Mouse (Mus musculus) testis, adult 2 months (tissue): ENCODE data around the gene Emc4.

ENCODE experiments used
- CTCF ChIP-seq: fragments of 200-500 bp; IDR thresholded peaks from 2 replicates; pipeline ENCODE4 v1.5.1; 2012; ENCODE audit warnings: low read depth, mild to moderate bottlenecking, inconsistent platforms, low read length, moderate library complexity; ENCODE audit not compliant: control insufficient read depth, insufficient read depth, insufficient replicate concordance
- POLR2A ChIP-seq: fragments of 200-500 bp; IDR thresholded peaks from 2 replicates; pipeline ENCODE4 v1.6.1; 2012; ENCODE audit warnings: low read depth, mild to moderate bottlenecking, inconsistent platforms, low read length, moderate library complexity; ENCODE audit not compliant: control insufficient read depth

DNA sequence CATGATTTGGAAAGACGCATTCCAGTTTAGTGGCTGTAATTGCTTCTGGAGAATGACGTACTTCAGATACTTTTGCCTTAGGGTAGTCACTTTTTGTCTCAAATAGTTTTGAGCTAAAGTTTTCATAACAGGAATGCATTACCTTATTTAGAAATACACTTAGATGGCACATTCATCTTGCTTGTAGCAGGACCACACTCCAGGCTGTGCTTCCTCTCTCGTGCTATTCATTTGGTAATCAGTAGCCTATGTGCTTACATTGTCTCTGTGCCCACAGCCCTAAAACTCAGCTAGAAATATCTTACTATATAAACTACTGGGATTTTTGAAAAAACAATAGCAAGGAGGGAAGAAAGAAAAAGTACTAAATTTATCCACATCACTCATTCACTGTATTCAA is 39.2 kb upstream of the Emc4 start:
- TF ChIP-seq CTCF (no peak), POLR2A (no peak)
